Mouse (Mus musculus): ENCODE measurements around the gene Gm15155. TPM values are rescaled to one million over a fixed set of nuclear protein-coding genes. Genes with fewer than 3 reads are reported as not detected.
"Not testable (repeated sequence)": the region's sequence is repeated elsewhere in the genome, so short reads cannot be mapped to it uniquely, and the experiment has no call there.

Gene Gm15155
- total RNA-seq, 2 experiments from 2014 or later = 0.52 to 1.3 TPM

DNA sequence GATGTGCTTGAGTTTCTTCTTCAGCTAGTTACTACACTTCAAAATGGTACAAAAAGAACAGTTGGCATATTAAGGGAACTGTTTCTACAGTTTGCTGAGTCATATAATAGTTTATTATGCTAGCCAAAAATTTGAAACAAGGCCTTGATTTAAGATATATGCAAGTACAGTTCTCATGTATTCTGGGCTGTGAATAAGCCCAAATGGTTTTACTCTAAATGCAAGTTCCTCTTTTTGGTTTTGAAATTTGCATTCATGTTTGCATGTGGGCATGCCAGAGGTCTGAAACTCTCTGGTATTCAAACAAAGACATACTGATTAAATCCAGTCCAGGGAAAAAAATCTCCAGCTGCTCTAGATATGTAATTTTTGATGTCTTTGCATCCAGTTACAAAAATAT lies 277.2 kb downstream of the Gm15155 start:
- no peak for DNase-seq (ENCODE audit: low spot score in 2 of 2)
- intact Hi-C loops (cut with DNase I) = no loop called here

DNA sequence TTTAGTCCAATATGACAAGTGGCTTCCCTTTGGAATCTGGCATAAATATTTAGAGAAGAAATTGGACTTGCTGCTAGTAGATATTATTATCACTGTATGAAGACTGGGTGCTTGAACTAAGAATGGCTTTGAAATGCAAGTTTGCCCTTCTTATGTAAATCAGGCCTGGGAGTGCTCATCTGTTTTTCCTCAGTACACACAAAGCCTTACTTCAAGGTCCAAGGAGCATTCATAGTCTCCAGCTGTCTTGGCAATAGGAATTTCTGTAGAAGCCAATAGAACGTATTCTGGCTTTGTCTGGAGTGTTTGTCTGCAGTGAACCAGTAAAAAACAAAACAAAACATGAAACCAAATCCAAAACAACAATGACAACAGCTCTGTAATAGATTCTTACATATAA lies 278.6 kb downstream of the Gm15155 start:
- DNase-seq (ENCODE audit: low spot score in 2 of 2) = no peak
- intact Hi-C loops (cut with DNase I) = no loop called here

DNA sequence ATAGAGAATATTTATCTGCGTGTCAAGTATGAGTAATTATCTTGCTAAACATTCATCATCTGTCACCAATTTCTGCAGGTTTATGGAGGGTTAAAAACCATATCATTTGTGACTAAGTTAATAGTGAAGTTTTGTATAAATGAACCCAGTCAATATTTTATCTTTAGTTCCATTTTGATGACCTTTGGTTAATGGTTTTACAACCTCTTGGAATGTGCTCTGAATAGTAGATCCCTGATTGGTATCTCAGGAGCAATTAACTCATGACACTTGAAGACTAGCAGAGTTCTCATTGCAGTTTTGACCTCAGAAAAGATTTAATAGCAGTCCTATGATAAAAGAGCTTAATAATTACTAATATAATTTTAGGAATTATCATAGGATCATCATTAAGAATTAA lies 385.2 kb downstream of the Gm15155 start:
- no peak for DNase-seq (ENCODE audit: low spot score in 2 of 2)
- intact Hi-C loops (cut with DNase I) = no loop called here

DNA sequence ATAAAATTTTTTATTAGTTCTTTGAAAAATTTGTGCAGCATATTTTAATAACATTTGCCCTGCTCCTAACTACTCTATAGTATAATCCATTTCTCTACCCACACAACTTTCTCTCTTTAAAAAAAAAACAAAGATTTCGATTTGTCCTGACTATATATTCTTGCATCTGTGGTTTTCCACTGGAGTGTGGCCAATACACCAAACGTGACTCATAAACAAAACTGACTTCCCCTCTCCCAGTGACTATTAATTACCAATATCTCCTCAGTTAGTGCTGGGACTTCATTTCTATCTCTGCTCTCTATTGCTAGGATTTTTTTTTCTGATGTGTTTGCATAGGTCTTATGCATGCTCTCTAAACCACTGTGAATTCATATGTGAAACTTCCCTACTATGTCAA lies 531.2 kb downstream of the Gm15155 start:
- DNase-seq (ENCODE audit: low spot score in 2 of 2) = no peak
- intact Hi-C loops (cut with DNase I) = no loop called here

DNA sequence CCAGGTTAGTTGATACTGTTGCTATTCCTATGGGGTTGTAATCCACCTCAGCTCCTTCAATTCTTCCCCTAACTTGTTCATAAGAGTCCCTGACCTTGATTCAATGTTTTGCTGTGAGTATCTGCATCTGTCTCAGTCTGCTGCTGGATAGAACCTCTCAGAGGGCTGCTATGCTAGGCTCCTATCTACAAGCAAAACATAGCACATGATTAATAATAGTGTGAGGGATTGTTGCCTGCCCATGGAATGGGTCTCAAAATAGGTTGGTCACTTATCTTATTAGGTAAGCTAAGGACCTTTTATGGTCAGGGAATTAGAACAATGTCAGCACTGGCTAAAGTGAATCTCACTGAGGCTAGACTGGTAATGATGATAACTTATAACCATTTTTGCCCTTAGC lies 547.0 kb downstream of the Gm15155 start:
- DNase-seq (ENCODE audit: low spot score in 2 of 2) = no peak
- intact Hi-C loops (cut with DNase I) = no loop called here

DNA sequence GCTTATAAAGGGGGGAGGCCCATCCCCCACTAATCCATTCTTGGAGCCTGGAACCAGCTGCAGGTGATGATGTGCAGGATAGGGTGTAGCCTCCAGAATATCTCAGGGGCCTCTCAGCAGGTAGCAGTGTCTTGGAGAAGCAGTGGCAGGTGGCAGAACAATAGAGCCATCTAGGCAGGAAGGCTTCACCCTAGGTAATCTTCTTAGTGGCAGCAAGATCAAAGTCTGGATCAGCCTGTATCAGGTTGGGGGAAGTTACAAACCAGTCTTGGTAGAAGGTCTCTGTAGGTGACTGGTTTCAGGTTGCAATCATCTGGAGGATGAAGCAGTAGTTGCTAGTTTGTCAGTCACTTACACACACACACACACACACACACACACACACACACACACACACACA lies 679.3 kb downstream of the Gm15155 start:
- DNase-seq (ENCODE audit: low spot score in 2 of 2); intact Hi-C loops (cut with DNase I): not testable (repeated sequence)

Other genes starting within 250 kb of the Gm15155 start
- 10 to 100 TPM; 18.7 to 19.4 TPM for gene Ptchd1, start 927 bp upstream of the Gm15155 start, total RNA-seq (2021)